Mouse (Mus musculus) monocyte, adult 59 days (primary cell): ENCODE data around the gene Spns1. TPM values are rescaled to one million over a fixed set of nuclear protein-coding genes. Genes with fewer than 3 reads are reported as not detected.

Source experiments
- total RNA-seq, 2 experiments: library from RNA; stranded (reverse); gene quantifications; one replicate each; pipeline ENCODE4 v1.2.4; 2023

Spns1 gene
- total RNA-seq, result 10 to 100 TPM; 49.8 to 66.4 TPM

DNA sequence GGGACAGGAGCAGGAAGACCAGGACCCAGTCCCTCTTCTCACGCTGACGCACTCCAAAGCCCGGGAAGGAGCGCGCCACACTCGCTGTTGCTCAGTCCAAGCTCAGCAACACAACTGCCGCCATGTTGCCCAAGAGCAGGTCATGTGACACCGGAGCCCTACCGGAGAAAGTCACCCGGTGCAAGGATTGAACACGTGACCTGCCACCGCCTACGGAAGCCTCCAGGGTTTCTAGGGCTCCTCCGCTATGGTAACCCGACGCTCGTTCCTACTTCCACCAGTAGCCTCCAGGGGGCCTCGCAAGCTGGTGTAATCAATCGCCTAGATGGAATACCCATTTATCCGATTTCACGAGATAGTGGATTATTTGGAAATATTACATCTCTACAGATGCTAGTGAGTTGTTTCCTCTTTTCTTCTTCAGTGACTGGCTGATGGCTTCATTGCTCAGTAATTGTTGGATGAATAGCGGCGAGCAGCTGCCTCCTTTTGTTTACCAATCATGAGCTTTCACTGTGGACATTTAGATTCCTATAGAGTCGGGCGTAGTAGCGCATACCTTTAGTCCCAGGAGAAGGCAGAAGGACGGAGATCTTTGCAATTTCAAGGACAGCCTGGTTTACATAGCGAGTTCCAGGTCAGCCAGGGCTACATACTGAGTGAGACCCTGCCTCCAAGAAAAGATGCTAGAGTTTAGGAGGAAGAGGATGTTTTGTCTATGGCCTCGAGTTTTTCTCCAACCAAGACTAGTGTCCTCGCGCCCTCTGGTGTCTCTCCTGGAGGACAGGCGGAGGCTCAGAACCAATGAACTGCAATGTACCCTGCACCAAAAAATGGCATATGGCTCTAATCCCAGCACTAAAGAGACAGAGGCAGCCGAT, at the start of gene Spns1:
Gene Spns1 (minus strand): TSS at position 173 of the 881 bp plus-strand sequence.

DNA sequence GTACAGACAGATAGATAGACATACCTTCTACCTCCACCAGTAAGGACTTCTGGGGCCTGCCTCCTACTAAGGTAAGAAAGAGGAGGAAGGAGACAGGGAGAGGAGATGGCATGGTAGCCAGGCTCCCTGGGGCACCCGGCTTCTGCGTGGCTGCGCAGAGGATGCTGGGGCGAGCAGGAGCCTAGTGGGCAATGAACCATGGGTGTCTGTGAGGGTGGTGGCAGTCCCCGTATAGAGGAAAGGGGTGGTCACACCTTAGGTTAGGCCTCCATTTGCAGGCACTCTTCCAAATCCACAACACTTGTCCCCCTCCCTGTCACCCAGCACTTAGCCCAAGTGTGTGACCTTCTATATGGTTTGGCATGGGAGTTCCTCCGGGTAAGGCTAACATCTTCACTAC, 37.5 kb upstream of the Spns1 start, which contains the start of gene Cd19:
Gene Cd19 (minus strand): TSS at position 165 of the 400 bp plus-strand sequence.

DNA sequence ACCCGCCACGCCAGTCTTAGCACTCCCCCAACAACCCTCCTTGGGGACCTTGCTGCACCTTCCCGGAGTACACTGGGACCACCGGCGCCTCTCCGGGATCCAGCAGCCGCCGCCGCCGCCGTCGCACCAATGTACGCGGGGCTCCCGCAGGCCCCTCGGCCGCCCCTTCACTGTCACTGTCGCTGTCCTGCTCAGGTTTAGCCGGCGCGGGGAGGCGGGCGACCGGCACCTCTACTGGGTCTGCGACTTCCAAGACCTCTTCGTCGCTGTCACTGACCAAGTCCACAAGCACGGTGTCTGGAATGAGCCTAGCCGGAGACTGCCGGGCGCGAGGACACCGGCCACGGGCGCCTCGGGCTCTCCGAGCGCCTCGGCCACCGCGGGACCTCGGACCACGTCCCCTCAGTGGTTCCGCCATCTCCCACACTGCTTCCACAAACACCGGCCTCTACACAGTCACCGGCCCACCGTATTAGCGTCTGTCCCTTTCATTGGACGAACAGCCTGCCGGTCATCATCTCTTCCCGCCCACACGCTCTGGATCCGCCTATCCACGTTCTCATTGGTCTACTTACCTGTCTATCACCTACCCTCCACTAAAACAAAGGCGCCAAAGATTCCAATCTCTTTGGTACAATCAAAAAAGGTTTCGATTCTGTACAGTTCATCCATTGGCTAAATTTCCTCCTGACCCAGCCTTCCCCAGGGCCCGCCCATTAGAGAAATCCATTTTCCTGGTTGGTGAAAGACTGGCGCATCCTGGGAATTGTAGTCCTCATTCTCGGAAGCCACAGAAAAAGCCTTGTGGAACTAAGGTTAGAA, 19.3 kb upstream of the Spns1 start, which contains the start of gene Nfatc2ip:
Gene Nfatc2ip (minus strand): TSS at position 440 of the 822 bp plus-strand sequence.

DNA sequence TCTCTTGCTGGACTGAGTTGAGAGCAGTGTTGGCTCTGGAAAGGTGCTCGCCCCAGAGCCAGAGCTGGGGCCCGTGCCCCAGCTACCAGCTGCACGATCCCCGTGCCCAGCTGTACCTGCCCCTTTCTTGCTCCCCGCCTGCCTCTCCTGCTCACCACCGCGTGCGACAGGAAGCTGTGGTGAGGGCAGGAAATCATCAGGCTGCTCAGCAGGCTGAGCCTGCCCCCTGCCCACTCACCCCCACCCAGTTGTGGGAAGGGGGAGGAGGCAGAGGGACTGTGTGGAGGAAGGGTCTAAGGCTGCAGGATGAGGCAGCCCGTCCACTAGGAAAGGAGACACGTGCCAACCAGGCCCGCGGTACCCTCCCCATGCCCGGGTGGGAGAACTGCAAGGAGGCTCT, 7.9 kb downstream of the Spns1 start, which contains the start of gene Lat:
Gene Lat (minus strand): TSS at position 178 of the 400 bp plus-strand sequence.

Other genes starting within 250 kb of the Spns1 start
- 10 to 100 TPM; 91.6 to 99.4 TPM for gene Xpo6, start 176.9 kb downstream of the Spns1 start, total RNA-seq
- 10 to 100 TPM; 20.0 to 23.4 TPM for gene Sbk1, start 104.8 kb downstream of the Spns1 start, total RNA-seq
- 1 to 10 TPM; 2.2 to 3.6 TPM for gene Lat, start 7.9 kb downstream of the Spns1 start, total RNA-seq
- 10 to 100 TPM; 10.2 to 11.0 TPM for gene Nfatc2ip, start 19.3 kb upstream of the Spns1 start, total RNA-seq
- gene Cd19, start 37.4 kb upstream of the Spns1 start, total RNA-seq, result 1 to 10 TPM in 1 of 2 experiments, under 1 TPM in 1; 0.97 to 4.1 TPM
- gene Rabep2, start 51.3 kb upstream of the Spns1 start, total RNA-seq, result 10 to 100 TPM; 24.3 to 33.5 TPM
- 1 to 10 TPM; 1.9 to 3.2 TPM for gene Atp2a1, start 85.7 kb upstream of the Spns1 start, total RNA-seq
- 10 to 100 TPM; 36.6 to 38.8 TPM for gene Sh2b1, start 98.0 kb upstream of the Spns1 start, total RNA-seq
- 10 to 100 TPM; 34.1 to 35.5 TPM for gene Tufm, start 109.9 kb upstream of the Spns1 start, total RNA-seq
- gene Atxn2l, start 126.0 kb upstream of the Spns1 start, total RNA-seq, result 100 to 1,000 TPM; 169 to 183 TPM
- gene Eif3c, start 189.0 kb upstream of the Spns1 start, total RNA-seq, result 100 to 1,000 TPM; 123 to 127 TPM
- 100 to 1,000 TPM; 108 to 125 TPM for gene Apobr, start 207.5 kb upstream of the Spns1 start, total RNA-seq
- 100 to 1,000 TPM; 241 to 250 TPM for gene Cln3, start 208.4 kb upstream of the Spns1 start, total RNA-seq
- 10 to 100 TPM; 10.8 to 13.3 TPM for gene Il27, start 217.5 kb upstream of the Spns1 start, total RNA-seq